Mouse (Mus musculus) embryo, embryonic 11.5 days (tissue): ENCODE measurements at regions not wholly inside any gene's neighbourhood (a gene's known extent, or its start where the extent isn't known, plus 50 kb on each side); places are given as distances from the start of the nearest gene placed in this dataset.

Experiments
- DNase-seq: peaks from one replicate; pipeline ENCODE4 v3.0.0-alpha.2; 2012; ENCODE audit warnings: low read depth, low spot score

GRCm38 (mm10) chr16:62681880-62682279 is 104.7 kb downstream of the Nsun3 start:
- DNase-seq, result no peak

DNA sequence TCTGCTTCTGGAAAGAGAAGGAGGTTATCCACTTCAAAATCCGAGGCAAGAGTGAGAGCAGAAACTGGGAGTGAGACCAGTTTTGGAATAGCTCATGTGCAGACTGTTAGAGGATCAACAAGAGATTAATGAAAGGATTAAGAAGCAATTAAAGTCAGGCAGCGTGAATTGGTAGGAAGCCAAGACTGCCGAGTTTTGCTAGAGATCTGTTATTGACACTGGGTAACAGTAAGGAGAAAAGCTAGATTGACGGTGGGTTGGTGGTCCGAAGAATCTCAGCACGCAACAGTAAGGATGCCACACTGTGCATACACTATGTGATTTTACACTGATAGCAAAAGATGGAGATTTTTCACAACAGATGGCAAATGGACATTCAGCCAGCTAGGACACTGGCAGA is 109.8 kb downstream of the Nsun3 start:
- DNase-seq, result no peak

DNA sequence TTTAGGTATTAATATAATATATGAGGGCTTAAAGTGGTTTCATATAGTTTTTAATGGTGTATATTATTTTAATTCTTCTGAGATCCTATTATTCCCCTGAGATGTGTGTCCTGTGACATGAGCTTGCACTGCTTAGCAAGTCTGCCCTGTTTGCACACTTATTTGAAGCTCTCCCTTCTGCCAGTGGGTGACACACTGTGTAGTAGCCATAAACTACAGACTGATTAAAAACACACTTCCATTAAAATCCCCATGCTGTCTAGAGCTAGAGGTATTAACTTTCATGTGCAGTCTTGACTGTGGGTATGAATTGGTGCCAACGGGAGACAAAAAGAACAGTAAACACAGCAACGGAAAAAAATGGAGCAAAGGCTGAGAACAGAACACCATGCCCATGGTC is 129.2 kb downstream of the Nsun3 start:
- no peak for DNase-seq

DNA sequence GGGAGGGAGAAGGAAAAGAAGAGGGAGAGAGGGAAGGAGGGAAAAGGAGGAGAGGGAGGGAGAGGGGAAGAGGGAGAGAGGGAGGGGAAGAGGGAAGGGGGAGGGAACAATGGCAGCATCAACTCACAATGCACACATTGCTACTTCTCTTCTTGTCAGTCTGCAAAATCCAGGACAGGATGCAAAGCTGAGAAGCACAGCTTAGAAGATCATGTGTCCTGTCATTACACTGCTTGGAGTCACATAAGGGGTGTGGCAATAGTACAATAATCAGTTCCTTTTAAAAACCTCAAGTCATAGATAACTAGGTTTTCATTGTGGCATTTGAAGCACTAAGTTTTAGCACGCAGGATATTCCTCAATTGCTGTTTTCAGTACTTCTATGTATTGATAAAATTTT is 132.2 kb downstream of the Nsun3 start:
- no peak for DNase-seq

GRCm38 (mm10) chr16:62653817-62654216 is 132.8 kb downstream of the Nsun3 start:
- DNase-seq, result no peak

- DNase-seq, result no peak
Observed at GRCm38 (mm10) chr16:62652769-62653465, 133.7 kb downstream of the Nsun3 start.

DNA sequence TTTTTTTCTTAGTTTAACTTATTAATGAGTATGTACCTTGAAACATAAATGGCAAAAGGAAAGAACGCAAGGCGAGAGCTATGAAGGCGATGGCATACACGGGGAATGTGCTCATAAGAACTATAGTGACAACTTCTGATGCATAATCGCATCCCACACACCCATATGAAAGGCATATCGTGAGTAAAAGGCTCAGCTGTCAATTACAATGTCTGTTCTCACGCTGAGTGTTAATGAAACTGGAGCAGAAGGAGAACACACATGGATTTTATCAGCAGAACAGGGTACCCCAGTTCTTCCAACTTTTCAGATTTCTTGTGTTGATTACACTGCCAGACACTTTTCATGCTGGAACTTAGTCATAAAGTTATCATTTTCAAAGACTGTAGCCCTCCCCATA is 135.8 kb downstream of the Nsun3 start:
- DNase-seq, result no peak

DNA sequence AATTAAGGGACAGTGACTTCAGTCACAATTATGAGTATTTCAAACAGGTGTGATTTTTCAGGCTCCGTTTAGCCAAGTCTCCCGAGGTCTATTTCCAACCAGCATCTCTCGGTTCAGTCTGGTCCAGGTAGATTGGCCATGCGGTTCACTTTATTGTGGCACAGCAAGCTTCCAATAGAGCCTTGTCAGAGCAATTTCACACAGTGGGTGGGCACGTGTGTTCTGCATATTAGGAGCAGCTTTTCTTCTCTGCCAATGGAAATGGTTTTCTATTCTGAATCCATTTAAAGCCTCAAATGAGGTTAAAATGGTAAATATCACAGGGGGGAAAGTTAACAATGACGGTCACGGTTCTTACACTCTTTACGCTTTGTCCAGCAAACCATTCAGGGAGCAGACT is 138.3 kb downstream of the Nsun3 start:
- no peak for DNase-seq

GRCm38 (mm10) chr16:62646113-62646512 is 140.5 kb downstream of the Nsun3 start:
- peak; percentile 8 for DNase-seq

GRCm38 (mm10) chr16:62642859-62643403 is 143.7 kb downstream of the Nsun3 start:
- no peak for DNase-seq

DNA sequence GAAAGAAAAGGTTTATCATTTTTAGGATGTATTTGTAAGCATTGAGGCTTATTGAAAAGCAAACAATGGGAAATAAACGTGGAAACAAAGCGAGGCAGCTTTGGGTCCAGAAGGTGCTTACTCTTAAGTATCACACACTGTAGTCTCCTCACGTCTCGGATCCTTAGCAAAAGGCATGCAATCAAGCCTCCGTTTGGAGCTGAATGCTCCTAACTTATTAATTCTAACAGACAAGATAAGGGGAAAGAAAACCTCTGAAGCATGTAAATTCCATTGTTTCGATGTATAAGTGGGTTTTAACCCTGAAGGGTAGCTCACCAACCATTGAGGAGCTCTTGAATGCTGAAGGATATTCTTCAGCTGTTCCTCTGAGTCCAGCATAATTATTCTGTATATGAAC is 162.7 kb downstream of the Nsun3 start:
- DNase-seq, result no peak

DNA sequence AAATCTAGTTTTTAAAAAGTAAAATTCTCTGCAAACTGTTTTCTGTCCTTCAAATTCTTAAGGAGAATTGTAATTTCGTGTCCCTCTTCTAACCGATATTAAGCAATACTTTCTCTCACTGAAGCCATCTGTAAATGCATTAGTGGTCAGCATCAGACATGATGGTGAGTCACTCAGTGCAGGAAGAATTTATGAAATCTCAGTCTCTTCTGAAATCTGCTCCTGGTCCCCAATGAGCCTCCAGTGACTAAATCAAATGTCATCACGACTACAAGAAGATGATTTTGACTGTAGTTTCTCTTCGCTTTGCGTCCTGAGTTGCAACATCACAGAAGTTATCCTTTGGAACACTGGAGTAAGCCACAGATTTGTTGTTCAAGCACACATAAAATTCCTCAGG is 175.7 kb downstream of the Nsun3 start:
- DNase-seq, result no peak

DNA sequence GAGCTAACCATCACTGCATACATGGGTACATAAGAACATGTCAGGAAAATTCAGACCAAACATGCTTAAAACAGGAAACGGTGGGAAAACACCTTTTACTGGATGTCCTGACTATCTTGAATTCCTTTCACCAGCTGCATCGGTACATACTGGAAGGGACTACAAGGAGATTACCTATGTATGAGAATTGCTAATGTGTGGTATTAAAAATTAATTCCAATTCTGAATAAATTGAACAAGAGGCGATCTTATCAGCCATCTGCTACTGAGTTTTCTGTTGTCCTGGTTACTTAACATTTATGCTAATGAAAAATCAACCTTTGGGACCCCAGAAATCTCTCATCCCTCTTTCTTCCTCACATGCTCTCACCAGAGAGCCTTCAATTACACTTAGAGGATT is 178.0 kb downstream of the Nsun3 start:
- DNase-seq, result no peak

DNA sequence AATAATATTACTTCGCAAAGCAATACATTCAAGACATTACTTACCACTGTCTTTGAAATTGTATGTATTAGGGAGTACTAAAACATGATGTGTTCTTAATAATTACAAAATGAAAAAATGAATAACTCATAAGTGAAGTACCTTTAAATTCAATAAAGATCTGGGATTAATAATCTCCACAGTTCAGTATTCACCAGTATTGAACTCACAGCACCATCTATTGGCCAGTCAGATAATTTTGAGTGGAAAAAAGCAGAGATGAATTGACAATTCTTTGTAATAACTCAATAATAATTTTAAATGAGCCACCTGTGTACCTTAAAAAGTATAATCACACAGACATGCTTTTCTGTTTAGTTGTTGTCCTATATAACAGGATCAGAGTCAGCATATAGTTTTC is 180.7 kb downstream of the Nsun3 start:
- no peak for DNase-seq

GRCm38 (mm10) chr16:62562051-62562450 is 224.6 kb downstream of the Nsun3 start:
- peak; percentile 34 for DNase-seq

GRCm38 (mm10) chr16:62543156-62543555 is 243.5 kb downstream of the Nsun3 start:
- DNase-seq, result no peak

DNA sequence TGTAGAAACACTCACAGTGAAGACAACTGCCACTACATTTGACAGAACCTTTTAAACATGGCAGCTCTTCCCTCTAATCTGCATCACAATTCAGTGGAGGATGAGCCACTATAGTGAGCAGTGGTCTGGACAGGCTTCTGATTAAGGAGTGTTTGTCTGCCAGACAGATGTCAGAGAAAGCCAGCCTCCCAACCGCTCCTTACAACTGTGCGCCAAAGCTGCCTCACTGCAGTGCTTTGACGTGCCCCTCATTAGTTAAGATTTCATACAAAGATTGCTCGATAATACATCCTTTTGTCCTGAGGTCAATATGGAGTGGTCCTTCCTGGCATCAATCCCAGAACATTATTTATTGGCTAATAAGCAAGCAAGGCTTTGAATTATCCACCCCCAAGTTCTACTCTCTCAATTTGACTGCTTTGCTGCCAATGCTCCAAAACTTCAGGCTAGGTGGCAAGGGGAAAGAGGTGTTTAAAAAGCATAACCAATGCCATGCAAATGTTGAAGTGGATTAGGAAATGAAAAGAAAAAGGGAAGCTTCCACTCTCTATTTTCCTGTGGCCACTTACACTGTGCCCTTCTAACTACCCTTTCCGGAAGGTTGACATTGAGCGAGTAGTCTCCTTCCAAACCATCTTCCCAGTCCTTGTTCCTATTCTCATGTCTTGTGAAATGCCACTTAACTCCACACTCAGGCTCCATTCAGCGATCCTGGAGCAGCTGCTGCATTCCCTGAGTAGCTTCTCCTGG is 248.7 kb downstream of the Nsun3 start:
- no peak for DNase-seq

- DNase-seq, result no peak
Observed at GRCm38 (mm10) chr16:62509321-62509720, 277.3 kb downstream of the Nsun3 start.

DNA sequence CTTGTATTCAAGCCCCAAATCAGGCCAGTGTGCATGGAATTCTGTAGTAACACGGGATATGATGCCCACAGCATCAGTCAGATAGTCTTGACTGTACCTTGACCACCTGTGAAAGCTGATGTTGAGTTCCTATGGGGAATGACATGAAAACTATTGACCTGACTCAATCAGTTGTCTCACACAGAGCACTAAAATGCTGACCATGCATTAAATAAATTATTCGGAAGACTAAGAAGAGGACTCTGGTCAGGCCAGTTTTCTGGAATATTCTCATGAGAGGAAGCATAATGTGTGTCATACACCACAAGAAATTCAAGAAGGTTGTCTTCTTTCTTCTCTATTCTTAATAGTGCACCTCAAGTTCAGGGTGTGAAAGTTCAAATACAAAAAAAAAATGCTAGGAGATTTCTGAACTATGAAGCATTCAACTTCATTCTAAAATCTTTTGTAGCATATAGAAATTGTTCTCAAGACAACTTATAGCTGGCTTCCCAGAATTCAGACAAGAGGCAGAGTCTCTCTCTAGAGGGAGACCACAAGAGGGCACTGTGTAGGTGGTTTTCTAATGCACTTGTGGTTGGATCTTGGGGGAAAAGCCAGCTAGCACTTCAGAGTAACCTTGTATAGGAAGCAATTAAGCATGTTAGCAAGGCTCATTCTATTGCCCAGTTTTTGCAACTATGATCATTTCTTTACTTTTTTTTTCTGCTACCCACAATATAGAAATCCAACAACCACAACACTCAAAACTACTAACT is 279.7 kb downstream of the Nsun3 start:
- peak; percentile 16 for DNase-seq

GRCm38 (mm10) chr16:62500870-62501269 is 285.7 kb downstream of the Nsun3 start:
- no peak for DNase-seq

DNA sequence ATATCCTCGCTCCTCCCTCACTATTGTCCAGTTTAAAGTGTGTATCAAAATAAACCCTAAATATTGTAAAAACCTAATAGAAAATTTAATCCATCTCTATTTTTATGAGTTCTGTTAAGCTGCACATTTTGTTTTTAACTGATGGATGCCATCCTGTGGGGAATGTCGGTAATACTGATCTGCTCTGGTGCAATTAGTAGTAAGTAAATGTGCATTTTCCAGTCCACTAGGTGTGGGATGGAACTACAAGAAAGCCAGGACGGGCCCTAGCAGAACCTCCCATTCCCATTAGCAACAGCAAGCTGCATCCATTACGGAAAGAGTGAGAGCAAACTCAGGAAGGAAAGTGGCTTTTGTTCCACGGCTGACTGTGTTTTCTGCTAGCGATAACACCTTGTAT is 286.3 kb downstream of the Nsun3 start:
- DNase-seq, result no peak

DNA sequence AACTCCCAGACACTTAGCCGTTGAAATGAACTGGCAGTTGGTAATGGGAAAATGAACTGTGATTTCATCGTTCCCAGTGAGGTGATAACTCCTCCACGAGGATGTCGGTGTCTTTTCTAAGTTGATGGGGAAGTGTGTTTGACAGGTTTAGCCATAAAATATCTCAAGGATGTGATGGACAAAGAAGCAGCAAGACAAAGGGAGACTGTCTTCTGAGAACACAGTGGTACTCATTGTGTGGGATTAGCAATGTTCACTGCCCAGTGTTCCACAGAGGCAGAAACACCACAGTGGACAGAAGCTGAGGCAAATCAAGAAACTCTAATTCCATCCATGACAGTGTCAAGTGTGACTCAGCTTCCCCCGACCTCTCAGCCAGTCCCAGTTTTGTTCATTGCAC is 287.9 kb downstream of the Nsun3 start:
- DNase-seq, result no peak
